Mouse (Mus musculus): ENCODE data around the gene Kcnq5. TPM values are rescaled to one million over a fixed set of nuclear protein-coding genes. Genes with fewer than 3 reads are reported as not detected.

The Kcnq5 gene
- 1.1 and 1.3 TPM in 2 replicates for polyA plus RNA-seq (2012; ENCODE audit: low replicate concordance)

GRCm38 (mm10) chr1:21961251-21962082 lies at the start of gene Kcnq5:
Gene Kcnq5, minus strand, starts transcription at chr1:21961942.

GRCm38 (mm10) chr1:21383256-21383655 lies 578.5 kb downstream of the Kcnq5 start, which contains the start of gene Khdc1b:
Gene Khdc1b, plus strand, starts transcription at chr1:21383556.

GRCm38 (mm10) chr1:21368031-21368430 lies 593.7 kb downstream of the Kcnq5 start, which contains the start of gene Khdc1c:
Gene Khdc1c, plus strand, starts transcription at chr1:21368331.

GRCm38 (mm10) chr1:21349341-21349740 lies 612.4 kb downstream of the Kcnq5 start, which contains the start of gene Khdc1a:
Gene Khdc1a, plus strand, starts transcription at chr1:21349641.

Data from hematopoietic multipotent progenitor cell, adult 10-12 weeks (in vitro differentiated cells).